Mouse (Mus musculus): ENCODE measurements at regions not wholly inside any gene's neighbourhood (a gene's known extent, or its start where the extent isn't known, plus 50 kb on each side); places are given as distances from the start of the nearest gene placed in this dataset.
A peak's percentile ranks its signal among the peaks of the same experiment; 100 is the strongest.
"Not testable (repeated sequence)": the region's sequence is repeated elsewhere in the genome, so short reads cannot be mapped to it uniquely, and the experiment has no call there.

- DNase-seq (ENCODE audit: low spot score): not testable (repeated sequence)
Observed at GRCm38 (mm10) chr12:3188734-3189275, 121.0 kb downstream of the Rab10 start.

GRCm38 (mm10) chr12:3188137-3188536, 121.6 kb downstream of the Rab10 start:
- DNase-seq (ENCODE audit: low spot score): no peak

GRCm38 (mm10) chr12:3173325-3173724, 136.4 kb downstream of the Rab10 start:
- DNase-seq (ENCODE audit: low spot score): no peak

- DNase-seq (ENCODE audit: low spot score): not testable (repeated sequence)
Observed at GRCm38 (mm10) chr12:3169705-3170287, 140.0 kb downstream of the Rab10 start.

GRCm38 (mm10) chr12:3161666-3162065, 148.1 kb downstream of the Rab10 start:
- DNase-seq (ENCODE audit: low spot score): not testable (repeated sequence)

GRCm38 (mm10) chr12:3158771-3159170, 151.0 kb downstream of the Rab10 start:
- not testable (repeated sequence) for DNase-seq (ENCODE audit: low spot score)

GRCm38 (mm10) chr12:3153705-3154104, 156.1 kb downstream of the Rab10 start:
- DNase-seq (ENCODE audit: low spot score): not testable (repeated sequence)

- not testable (repeated sequence) for DNase-seq (ENCODE audit: low spot score)
Observed at GRCm38 (mm10) chr12:3132553-3132952, 177.2 kb downstream of the Rab10 start.

- DNase-seq (ENCODE audit: low spot score): not testable (repeated sequence)
Observed at GRCm38 (mm10) chr12:3131149-3131751, 178.5 kb downstream of the Rab10 start.

- DNase-seq (ENCODE audit: low spot score): not testable (repeated sequence)
Observed at GRCm38 (mm10) chr12:3127336-3127735, 182.4 kb downstream of the Rab10 start.

GRCm38 (mm10) chr12:3124036-3124435, 185.7 kb downstream of the Rab10 start:
- DNase-seq (ENCODE audit: low spot score): no peak

- not testable (repeated sequence) for DNase-seq (ENCODE audit: low spot score)
Observed at GRCm38 (mm10) chr12:3110589-3110988, 199.2 kb downstream of the Rab10 start.

- DNase-seq (ENCODE audit: low spot score): peak; percentile 63
Observed at GRCm38 (mm10) chr12:3109671-3110070, 200.1 kb downstream of the Rab10 start.

GRCm38 (mm10) chr12:3101963-3102362, 207.8 kb downstream of the Rab10 start:
- DNase-seq (ENCODE audit: low spot score): not testable (repeated sequence)

- DNase-seq (ENCODE audit: low spot score): peak; percentile 31
Observed at GRCm38 (mm10) chr12:3098175-3098574, 211.6 kb downstream of the Rab10 start.

GRCm38 (mm10) chr12:3094509-3094908, 215.3 kb downstream of the Rab10 start:
- DNase-seq (ENCODE audit: low spot score): no peak

- not testable (repeated sequence) for DNase-seq (ENCODE audit: low spot score)
Observed at GRCm38 (mm10) chr12:3092974-3093373, 216.8 kb downstream of the Rab10 start.

GRCm38 (mm10) chr12:3049546-3049945, 260.2 kb downstream of the Rab10 start:
- DNase-seq (ENCODE audit: low spot score): not testable (repeated sequence)

- DNase-seq (ENCODE audit: low spot score): not testable (repeated sequence)
Observed at GRCm38 (mm10) chr12:3018446-3018845, 291.3 kb downstream of the Rab10 start.

- DNase-seq (ENCODE audit: low spot score): not testable (repeated sequence)
Observed at GRCm38 (mm10) chr12:3016777-3017176, 293.0 kb downstream of the Rab10 start.

Measured in ovary, postnatal 14 days (tissue).